8 mouse cellular contexts compared by ENCODE assay signal in genomic region chr2:156990727-156991431, GRCm38 (mm10). TPM values are rescaled to one million over a fixed set of nuclear protein-coding genes. Genes with fewer than 3 reads are reported as not detected.
DNase-seq lines count a peak whose midpoint lies in the region; ATAC-seq and TF ChIP-seq lines count a peak whose summit lies in the region.

No protein-coding gene starts in this region.

- H3K79me2 ChIP-seq in macrophage (ENCODE audit: inconsistent target) = peaks cover 7% of the 10 kb centered on the region; the same call in 1 of the 2 replicates

- no peaks in the 10 kb centered on the region for H3K36me3 ChIP-seq in macrophage (ENCODE audit: inconsistent target)

- peak overlapping the region; percentile 97 for H3K27ac ChIP-seq in layer of hippocampus, adult 2 months
- no peak overlapping the region for H3K27ac ChIP-seq in macrophage

- no peak for DNase-seq in layer of hippocampus, adult 2 months (ENCODE audit: low spot score in 2 of 2)
- no peak for DNase-seq in layer of hippocampus, adult 18-20 months (ENCODE audit: low spot score in 2 of 2)
- peak; percentile 29 for DNase-seq in MN1 (ENCODE audit: low spot score)
- peak; percentile 29 for DNase-seq in kidney, adult 11 months
- peak; percentile 26 for DNase-seq in thymus, postnatal 25 days
- no peak for DNase-seq in urinary bladder, postnatal 4 days (ENCODE audit: low spot score in 2 of 2)

- 0 out of 2 replicates have a peak, but pooled peaks have one; percentile 13 for ATAC-seq in erythroid progenitor cell, adult 5-6 weeks (replicated peaks; ENCODE audit: low FRiP score, poor library complexity, severe bottlenecking)

- WGBS in macrophage (ENCODE audit: missing documents) = 26% methylated on average over 15 of the region's 16 CpGs

- TF ChIP-seq CTCF in layer of hippocampus, adult 2 months (conservative IDR thresholded peaks at IDR 0.05) = peak; percentile 50

- H3K4me3 ChIP-seq in layer of hippocampus, adult 2 months = peak overlapping the region; percentile 74
- H3K4me3 ChIP-seq in macrophage (ENCODE audit: inconsistent target) = peak overlapping the region; percentile 57

RNA-seq across cellular contexts. Expression of gene Ndrg3, which starts 1.0 kb away (rescaled TPM):
- total RNA-seq in layer of hippocampus, adult 2 months (2021) = 100 to 1,000 TPM; 416 to 430 TPM
- 100 to 1,000 TPM; 416 to 432 TPM for total RNA-seq in layer of hippocampus, adult 18-20 months (2021)
- total RNA-seq in erythroid progenitor cell, adult 5-6 weeks (2015; ENCODE audit: low replicate concordance) = 16.6 and 21.4 TPM in 2 replicates
- total RNA-seq in erythroid progenitor cell, adult 5-6 weeks (2017; ENCODE audit: low replicate concordance) = 11.7 and 14.6 TPM in 2 replicates
- total RNA-seq in macrophage (2018; cell fraction: chromatin; rRNA removed) = 10 to 100 TPM in 15 of 26 experiments, 1 to 10 TPM in 10, under 1 TPM in 1; 0.99 to 31.0 (median 12.4) TPM
- total RNA-seq in macrophage (2018; cell fraction: cytosol; rRNA removed) = 10 to 100 TPM; 19.8 to 40.3 (median 23.6) TPM
- total RNA-seq in macrophage (2018; cell fraction: nucleus; rRNA removed) = 10 to 100 TPM in 15 of 26 experiments, 1 to 10 TPM in 11; 5.0 to 22.3 (median 11.5) TPM
- polyA plus RNA-seq in macrophage (2018) = 24.2 to 37.2 TPM (median 32.1 TPM) in 3 replicates

RNA-seq across cellular contexts. Expression of gene Dsn1, which starts 16.1 kb away (rescaled TPM):
- 1 to 10 TPM; 2.8 to 3.7 TPM for total RNA-seq in layer of hippocampus, adult 2 months (2021)
- total RNA-seq in layer of hippocampus, adult 18-20 months (2021) = 1 to 10 TPM; 2.7 to 4.3 TPM
- 56.9 and 59.5 TPM in 2 replicates for total RNA-seq in erythroid progenitor cell, adult 5-6 weeks (2015; ENCODE audit: low replicate concordance)
- total RNA-seq in erythroid progenitor cell, adult 5-6 weeks (2017; ENCODE audit: low replicate concordance) = 62.4 and 101 TPM in 2 replicates
- total RNA-seq in macrophage (2018; cell fraction: chromatin; rRNA removed) = 10 to 100 TPM in 24 of 26 experiments, 1 to 10 TPM in 2; 5.8 to 34.3 (median 15.2) TPM
- total RNA-seq in macrophage (2018; cell fraction: cytosol; rRNA removed) = 1 to 10 TPM; 1.7 to 4.8 (median 2.9) TPM
- 10 to 100 TPM in 14 of 26 experiments, 1 to 10 TPM in 12; 3.4 to 35.9 (median 10.1) TPM for total RNA-seq in macrophage (2018; cell fraction: nucleus; rRNA removed)
- polyA plus RNA-seq in macrophage (2018) = 3.3 to 6.5 TPM (median 3.4 TPM) in 3 replicates

Comparison
In these comparisons a context has a peak if more than half of its experiments do, and no peak if none do; other contexts are left out.
1. DNase-seq: peak in MN1 (single experiment), kidney, adult 11 months (single experiment) and thymus, postnatal 25 days (single experiment); none in layer of hippocampus, adult 2 months (0 of 2), layer of hippocampus, adult 18-20 months (0 of 2) and urinary bladder, postnatal 4 days (0 of 2).
2. RNA of gene Ndrg3, which starts 1.0 kb away (total RNA-seq): 416 to 432 TPM in layer of hippocampus, adult 18-20 months and 416 to 430 TPM in layer of hippocampus, adult 2 months; 11.7 to 21.4 TPM in erythroid progenitor cell, adult 5-6 weeks; every median in the first group is over 10 times any median in the second.
3. RNA of gene Dsn1, which starts 16.1 kb away (total RNA-seq): 56.9 to 101 TPM in erythroid progenitor cell, adult 5-6 weeks; 2.7 to 4.3 TPM in layer of hippocampus, adult 18-20 months and 2.8 to 3.7 TPM in layer of hippocampus, adult 2 months; every median in the first group is over 10 times any median in the second.